Mouse (Mus musculus) C2C12 (cell line): ENCODE data around the gene Itga1.

Source experiments
- CEBPB ChIP-seq: IDR thresholded peaks from one replicate; pipeline ENCODE4 v1.6.1; 2011; ENCODE audit warnings: low read depth, mild to moderate bottlenecking, control low read depth, moderate library complexity
- CTCF ChIP-seq: IDR thresholded peaks from one replicate; pipeline ENCODE4 v1.5.1; 2011; ENCODE audit not compliant: control insufficient read depth, insufficient read depth, insufficient read length
- FOSL1 ChIP-seq: IDR thresholded peaks from one replicate; pipeline ENCODE4 v1.8.0; 2011; ENCODE audit warnings: mild to moderate bottlenecking, low read length; ENCODE audit not compliant: poor library complexity, insufficient read depth, severe bottlenecking
- MAX ChIP-seq: IDR thresholded peaks from one replicate; pipeline ENCODE4 v1.6.1; 2011; ENCODE audit warnings: mild to moderate bottlenecking, control low read depth
- MYOD1 ChIP-seq: IDR thresholded peaks from one replicate; pipeline ENCODE4 v1.6.1; 2011; ENCODE audit warnings: low read depth; ENCODE audit not compliant: control insufficient read depth, insufficient read length
- USF1 ChIP-seq: IDR thresholded peaks from one replicate; pipeline ENCODE4 v1.6.1; 2011; ENCODE audit warnings: low read depth, mild to moderate bottlenecking, control low read depth, moderate library complexity

DNA sequence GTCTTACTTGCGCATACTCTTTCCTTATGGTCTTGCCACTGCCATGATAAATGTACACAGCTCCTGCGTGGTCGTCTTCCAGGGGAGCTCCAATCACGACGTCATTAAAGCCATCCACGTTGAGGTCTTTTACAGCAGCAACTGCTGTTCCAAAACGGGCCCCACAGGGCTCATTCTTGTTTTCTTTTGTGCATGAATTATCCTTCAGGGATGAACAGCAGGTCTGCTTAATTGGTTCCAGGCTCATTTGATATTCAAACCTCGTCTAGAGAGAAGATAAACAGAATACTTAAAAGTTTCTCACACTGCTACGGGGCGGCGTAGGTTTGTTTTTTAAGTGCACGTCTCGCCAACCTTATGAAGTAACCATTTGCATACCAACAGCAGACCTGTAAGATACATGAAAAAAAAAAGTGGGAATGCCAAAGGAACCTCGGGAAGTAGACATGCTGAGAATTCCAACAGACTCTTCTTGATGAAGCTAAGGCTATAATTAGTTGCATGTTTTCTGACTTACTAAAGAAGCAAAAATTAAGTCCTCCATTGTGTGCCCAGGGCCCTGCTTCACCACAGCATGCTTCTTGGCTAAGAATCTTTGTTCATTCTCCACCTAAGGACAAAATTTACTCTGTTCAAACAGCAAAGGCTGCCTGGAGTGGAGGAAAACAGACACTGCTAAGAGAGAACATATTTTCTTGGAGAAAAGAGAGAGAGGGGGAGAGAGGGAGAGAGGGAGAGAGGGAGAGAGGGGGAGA is 109.3 kb downstream of the Itga1 start:
- no peak for TF ChIP-seq CTCF
- no peak for TF ChIP-seq USF1
- TF ChIP-seq CEBPB: no peak
- no peak for TF ChIP-seq MYOD1
- no peak for TF ChIP-seq MAX
- no peak for TF ChIP-seq FOSL1
